Mouse (Mus musculus) induced T-regulatory cell, adult 2 months (primary cell): ENCODE results near the gene Gm49388.

Experiments used
- DNase-seq: peaks from one replicate; pipeline ENCODE4 v3.0.0-alpha.2; 2012; ENCODE audit warnings: low read depth

The Gm49388 gene

DNA sequence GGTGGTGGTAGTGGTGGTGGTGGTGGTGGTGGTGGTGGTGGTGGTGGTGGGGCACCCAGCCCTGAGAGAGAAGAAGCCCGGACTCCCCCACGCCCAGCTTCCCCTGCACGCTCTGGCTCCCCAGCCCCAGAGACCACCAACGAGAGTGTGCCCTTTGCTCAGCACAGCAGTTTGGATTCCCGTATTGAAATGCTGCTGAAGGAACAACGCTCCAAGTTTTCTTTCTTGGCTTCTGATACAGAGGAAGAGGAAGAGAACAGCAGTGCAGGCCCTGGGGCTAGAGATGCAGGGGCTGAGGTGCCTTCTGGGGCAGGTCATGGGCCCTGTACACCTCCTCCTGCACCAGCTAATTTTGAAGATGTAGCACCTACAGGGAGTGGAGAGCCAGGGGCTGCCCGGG lies at the start of gene Gm49388:
Gm49388 (plus strand) TSS at position 301 of the 400 bp plus-strand sequence.
- no peak for DNase-seq

DNA sequence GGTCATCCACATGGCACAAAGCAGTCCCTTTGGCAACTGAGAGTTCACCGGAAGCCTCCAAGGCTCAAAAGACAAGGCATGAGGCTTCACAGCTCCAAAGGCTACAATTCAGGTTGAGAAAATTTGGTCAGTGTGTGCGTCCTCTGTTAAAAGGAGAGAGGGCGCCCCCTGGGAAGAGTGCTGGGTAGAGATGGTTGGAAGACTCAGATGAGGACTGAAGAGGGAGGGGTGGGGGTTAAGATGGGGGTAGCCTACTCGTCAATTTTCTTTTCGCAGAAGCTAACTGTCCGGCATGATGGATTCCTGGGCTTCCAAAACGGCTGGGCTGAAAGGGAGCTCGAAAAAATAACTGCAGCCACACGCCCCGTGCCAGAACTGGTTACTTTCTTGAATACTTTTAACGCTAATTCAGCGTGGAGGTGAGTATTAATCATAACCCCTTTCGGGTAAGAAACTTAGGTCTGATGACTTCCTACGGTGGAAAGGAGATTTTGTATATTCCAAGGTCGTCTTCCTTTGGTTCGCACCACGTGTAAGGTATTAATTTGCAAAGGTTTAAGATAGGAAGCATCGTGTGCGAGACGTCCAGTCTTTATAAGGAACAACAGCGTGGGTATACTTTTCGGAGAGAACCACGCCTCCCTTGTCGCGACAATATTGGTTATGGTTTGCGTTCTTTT lies 40.9 kb upstream of the Gm49388 start, which contains the start of gene Fbxl19:
Fbxl19 (plus strand) TSS at position 178 of the 680 bp plus-strand sequence.
- DNase-seq, result peak; percentile 77

GRCm38 (mm10) chr7:127745251-127745651 lies 40.2 kb upstream of the Gm49388 start:
- DNase-seq, result peak; percentile 95

DNA sequence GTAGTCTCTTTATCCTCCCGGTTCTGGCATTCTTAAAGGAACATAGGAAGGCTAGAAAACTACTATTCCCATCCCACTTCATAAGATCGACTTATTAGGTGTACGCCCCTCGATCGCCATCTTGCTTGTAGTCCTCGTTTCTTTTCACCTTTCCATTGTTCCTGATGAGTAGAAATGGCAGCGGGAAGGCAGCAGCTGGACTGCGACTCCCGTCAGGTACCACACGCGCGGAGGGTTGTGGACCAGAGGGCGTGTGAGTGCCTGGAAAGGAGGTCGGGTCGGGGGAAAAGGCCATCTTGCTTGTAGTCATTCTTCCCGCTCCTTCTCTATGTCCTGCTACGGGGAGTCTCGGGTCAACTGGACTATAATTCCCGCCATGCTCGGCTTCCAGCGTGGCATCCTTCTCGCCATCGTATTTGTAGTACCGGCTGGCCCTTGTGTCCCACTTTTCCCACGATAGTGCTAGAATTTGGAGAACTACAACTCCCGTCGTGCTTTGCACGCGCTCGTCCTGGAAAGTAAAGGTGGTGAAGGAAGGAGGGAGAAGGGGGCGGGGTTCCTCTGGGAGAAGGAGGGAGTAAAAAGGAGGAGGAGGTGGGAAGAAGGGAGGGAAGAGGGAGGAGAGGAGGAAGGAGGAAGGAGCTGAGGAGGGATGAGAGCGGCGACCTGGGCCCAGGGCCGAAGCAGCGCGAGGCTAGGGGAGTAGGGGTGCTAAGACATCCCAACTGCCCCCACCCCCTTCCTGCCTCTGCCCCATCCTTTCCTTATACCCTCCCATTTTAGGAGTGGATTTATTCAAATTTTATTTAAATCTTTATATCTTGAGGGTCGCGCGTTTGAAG lies 39.5 kb upstream of the Gm49388 start:
- peak; percentile 85 for DNase-seq

- DNase-seq, result peak; percentile 32
Measured at GRCm38 (mm10) chr7:127746494-127747491, 38.6 kb upstream of the Gm49388 start.

- DNase-seq, result peak; percentile 8
Measured at GRCm38 (mm10) chr7:127747559-127748234, 37.7 kb upstream of the Gm49388 start.

DNA sequence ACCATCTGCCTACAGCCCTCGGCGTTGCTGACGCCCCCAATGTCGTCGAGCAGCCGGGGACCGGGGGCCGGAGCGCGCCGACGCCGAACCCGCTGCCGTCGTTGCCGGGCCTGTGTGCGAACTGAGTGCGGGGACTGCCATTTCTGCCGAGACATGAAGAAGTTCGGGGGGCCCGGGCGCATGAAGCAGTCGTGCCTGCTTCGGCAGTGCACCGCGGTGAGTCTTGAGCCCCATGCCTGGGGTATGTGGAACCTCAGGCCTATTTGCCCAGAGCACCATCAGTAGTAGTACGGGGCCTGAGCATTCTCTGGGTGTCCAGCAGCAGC lies 37.2 kb upstream of the Gm49388 start:
- DNase-seq, result no peak

GRCm38 (mm10) chr7:127750131-127751127 lies 35.0 kb upstream of the Gm49388 start:
- DNase-seq, result no peak

DNA sequence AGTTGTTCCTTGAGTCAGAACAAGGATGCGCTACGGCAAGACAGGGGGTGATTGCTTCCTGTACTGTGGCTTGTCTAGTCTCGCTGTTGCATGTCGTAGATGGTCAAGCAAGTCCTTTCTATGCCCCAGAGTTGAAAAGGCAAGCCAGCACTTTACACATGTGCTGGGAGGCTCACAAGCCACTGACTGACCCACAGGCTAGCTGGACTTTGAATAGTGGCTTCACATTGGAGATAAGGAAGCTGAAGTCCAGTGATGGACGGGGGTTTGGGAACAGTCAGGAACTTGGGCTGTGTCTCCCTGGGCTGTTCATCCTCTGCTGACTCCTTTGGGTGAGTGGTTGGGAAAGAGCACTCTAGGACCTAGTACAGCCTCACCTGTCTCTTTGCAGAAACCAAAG lies 33.8 kb upstream of the Gm49388 start:
- DNase-seq, result no peak

DNA sequence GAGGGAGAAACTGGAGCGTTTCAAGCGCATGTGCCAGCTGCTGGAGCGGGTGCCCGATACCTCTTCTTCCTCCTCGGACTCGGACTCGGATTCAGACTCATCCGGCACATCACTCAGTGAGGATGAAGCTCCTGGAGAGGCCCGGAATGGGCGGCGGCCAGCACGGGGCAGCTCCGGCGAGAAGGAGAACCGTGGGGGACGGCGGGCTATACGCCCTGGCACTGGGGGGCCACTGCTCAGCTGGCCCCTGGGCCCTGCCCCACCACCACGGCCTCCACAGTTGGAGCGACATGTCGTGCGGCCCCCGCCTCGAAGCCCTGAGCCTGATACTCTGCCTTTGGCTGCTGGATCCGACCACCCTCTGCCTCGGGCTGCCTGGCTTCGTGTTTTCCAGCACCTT lies 33.3 kb upstream of the Gm49388 start:
- DNase-seq, result no peak

GRCm38 (mm10) chr7:127753158-127753557 lies 32.2 kb upstream of the Gm49388 start:
- DNase-seq, result no peak

DNA sequence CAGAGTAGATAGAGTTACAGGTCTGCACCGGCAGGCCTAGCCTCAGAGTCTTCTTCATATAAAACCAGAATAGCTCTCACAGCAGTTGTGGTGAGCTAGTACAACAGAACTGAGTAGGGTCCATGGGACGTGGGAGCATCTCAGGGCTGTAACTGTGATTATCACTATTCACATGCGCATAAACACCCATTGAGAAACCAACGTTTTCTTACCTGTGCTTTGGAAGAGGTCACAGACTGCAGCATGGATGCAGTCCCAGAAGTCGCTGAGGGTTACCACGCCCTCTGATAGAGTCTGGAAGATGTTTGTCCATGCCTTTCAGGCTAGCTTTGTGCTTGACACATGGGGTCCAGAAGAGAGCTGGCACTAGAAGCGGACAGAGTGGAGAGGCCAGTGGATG lies 31.7 kb upstream of the Gm49388 start:
- DNase-seq, result no peak

DNA sequence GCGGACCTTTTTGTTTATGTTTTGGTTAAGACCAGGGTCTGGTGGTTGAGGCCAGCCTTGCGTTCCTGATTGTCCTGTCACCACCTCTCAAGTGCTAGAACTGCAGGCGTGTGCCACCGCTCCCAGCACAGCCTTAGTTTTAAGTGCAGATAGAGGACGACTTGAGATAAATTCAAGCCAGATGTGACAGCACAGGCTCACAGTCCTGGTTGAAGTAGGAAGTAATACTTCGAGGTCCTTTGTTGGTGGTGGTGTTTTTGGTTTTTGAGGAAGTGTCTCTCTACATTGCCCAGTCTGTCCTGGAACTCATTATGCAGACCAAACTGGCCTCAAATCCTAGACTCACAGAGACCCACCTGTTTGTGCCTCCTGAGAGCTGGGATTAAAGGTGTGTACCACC lies 25.7 kb upstream of the Gm49388 start:
- no peak for DNase-seq

DNA sequence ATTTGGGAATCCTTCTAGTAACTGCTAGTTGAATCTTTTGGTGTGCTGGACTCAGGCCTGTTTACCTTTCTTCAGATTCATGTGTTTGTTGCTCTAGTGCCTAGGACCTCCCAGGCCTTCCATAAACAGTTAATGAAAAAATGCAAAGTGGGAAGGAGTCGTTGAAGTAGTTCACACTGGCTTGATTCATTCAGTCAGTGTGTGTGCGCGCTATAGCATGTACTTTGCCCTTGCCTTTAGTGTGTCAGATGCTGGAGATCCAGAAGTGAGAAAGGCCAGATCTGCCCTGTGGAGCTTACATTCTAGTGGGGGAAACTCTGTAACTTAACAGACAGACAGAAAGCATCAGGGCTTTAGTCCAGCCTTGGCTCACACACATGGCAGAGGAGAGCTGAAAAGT lies 24.9 kb upstream of the Gm49388 start:
- DNase-seq, result no peak

DNA sequence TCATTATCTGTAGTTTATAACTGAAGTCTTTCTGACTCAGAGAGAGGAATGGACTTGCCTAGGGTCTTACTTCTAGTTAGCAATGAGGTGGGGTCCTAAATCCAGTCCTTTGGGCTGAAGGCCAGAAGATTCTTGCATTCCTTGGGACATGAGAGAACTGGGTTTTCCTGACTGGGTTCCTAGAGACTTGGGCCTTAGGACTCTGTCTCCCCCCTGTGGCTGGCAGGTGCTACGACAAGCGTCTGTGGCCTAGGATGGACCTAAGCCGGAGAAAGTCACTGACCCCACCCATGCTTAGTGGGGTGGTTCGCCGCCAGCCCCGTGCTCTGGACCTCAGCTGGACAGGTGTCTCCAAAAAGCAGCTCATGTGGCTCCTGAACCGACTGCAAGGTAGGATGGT lies 24.4 kb upstream of the Gm49388 start:
- peak; percentile 83 for DNase-seq

DNA sequence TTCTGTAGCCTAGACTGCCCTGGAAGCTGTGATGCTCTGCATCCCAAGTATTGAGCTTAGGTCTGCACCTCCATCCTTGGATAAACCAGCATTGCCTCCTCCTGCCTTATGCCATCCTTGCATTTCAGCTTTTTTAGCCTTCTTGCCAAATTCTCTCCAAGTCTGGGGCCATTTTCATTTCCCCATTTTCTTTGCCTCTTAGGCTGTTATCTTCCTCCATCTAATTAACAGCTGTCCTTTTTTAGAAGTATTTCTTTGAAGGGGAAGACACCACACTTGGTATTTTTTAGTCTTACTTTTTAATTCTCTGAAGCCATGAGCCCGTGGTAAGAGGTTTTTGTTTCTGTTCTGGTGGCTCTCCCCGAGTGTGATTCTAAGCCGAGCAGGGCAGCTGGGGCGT lies 21.8 kb upstream of the Gm49388 start:
- no peak for DNase-seq

- no peak for DNase-seq
Measured at GRCm38 (mm10) chr7:127765756-127766155, 19.7 kb upstream of the Gm49388 start.

GRCm38 (mm10) chr7:127766851-127767609 lies 18.4 kb upstream of the Gm49388 start:
- no peak for DNase-seq

- DNase-seq, result no peak
Measured at GRCm38 (mm10) chr7:127767671-127768345, 17.6 kb upstream of the Gm49388 start.
